Mouse (Mus musculus) neural tube, embryonic 11.5 days (tissue): ENCODE results near the gene Pdia2. TPM values are rescaled to one million over a fixed set of nuclear protein-coding genes. Genes with fewer than 3 reads are reported as not detected.

ENCODE experiments used
- ATAC-seq: fragments of 200-750 bp; cut with Nextera tagmentation; 2 replicates; pipeline ENCODE4 v1.8.0; 2017; ENCODE audit warnings: moderate number of reproducible peaks, mild to moderate bottlenecking, moderate TSS enrichment, moderate library complexity; ENCODE audit not compliant: insufficient read depth, low FRiP score, low TSS enrichment
- DNase-seq: peaks from one replicate; pipeline ENCODE4 v3.0.0-alpha.2; 2015; ENCODE audit warnings: low spot score
- H3K27ac ChIP-seq: fragments of 300-500 bp; sonication (generic); 2 replicates; pipeline ENCODE4 v1.5.1; 2014; ENCODE audit warnings: low read depth, mild to moderate bottlenecking, low read length
- H3K27me3 ChIP-seq: fragments of 300-500 bp; sonication (generic); 2 replicates; pipeline ENCODE4 v1.6.1; 2014; ENCODE audit warnings: mild to moderate bottlenecking, low read length, mixed read lengths; ENCODE audit not compliant: control insufficient read depth, insufficient read depth
- H3K36me3 ChIP-seq: fragments of 300-500 bp; sonication (generic); 2 replicates; pipeline ENCODE4 v1.6.1; 2014; ENCODE audit warnings: mild to moderate bottlenecking, low read length, moderate library complexity, mixed read lengths; ENCODE audit not compliant: control insufficient read depth, insufficient read depth
- H3K4me1 ChIP-seq: fragments of 300-500 bp; sonication (generic); 2 replicates; pipeline ENCODE4 v1.6.1; 2014; ENCODE audit warnings: low read length, mixed read lengths; ENCODE audit not compliant: control insufficient read depth, insufficient read depth
- H3K4me2 ChIP-seq: fragments of 300-500 bp; sonication (generic); 2 replicates; pipeline ENCODE4 v1.6.1; 2014; ENCODE audit warnings: low read depth, mild to moderate bottlenecking, moderate library complexity
- H3K4me3 ChIP-seq: fragments of 300-500 bp; sonication (generic); 2 replicates; pipeline ENCODE4 v1.5.1; 2014; ENCODE audit warnings: low read depth, low read length
- H3K9ac ChIP-seq: fragments of 300-500 bp; sonication (generic); 2 replicates; pipeline ENCODE4 v1.6.1; 2014; ENCODE audit warnings: mild to moderate bottlenecking, low read length
- H3K9me3 ChIP-seq: fragments of 300-500 bp; sonication (generic); 2 replicates; pipeline ENCODE4 v1.6.1; 2016; ENCODE audit warnings: low read length; ENCODE audit not compliant: control insufficient read depth
- WGBS: fragments of 180-500 bp; shearing (Covaris S2); extraction: QIAGEN DNeasy Blood & Tissue Kit; methylation state at CpG from one replicate; pipeline ENCODE4 v1.1.7; 2014; 5-methylcytosine and 5-hydroxymethylcytosine counted together
- polyA plus RNA-seq: library from polyadenylated mRNA; unstranded; fragments of >200 nt; fragmentation: Nextera tagmentation; extraction: Ambion mirVana; gene quantifications from 2 replicates; pipeline ENCODE4 v1.2.1, GENCODE M21; 2014

Pdia2 gene
- polyA plus RNA-seq: 0.27 and 1.0 TPM in 2 replicates

GRCm38 (mm10) chr17:26198892-26199291, at the start of gene Pdia2:
TSS of gene Pdia2 (minus strand) at chr17:26199087.
- H3K36me3 ChIP-seq: peaks cover 13% of the 10 kb centered on the region
- no peak within 1 kb of the TSS for H3K4me2 ChIP-seq
- peaks cover 43% of the 10 kb centered on the region for H3K27me3 ChIP-seq
- H3K4me1 ChIP-seq: 0 out of 2 replicates have a peak, but pooled peaks cover 3% of the 10 kb centered on the region
- DNase-seq (no peak), ATAC-seq (no peak)
- no peak within 1 kb of the TSS for H3K4me3 ChIP-seq
- H3K27ac ChIP-seq: no peak within 1 kb of the TSS
- H3K9ac ChIP-seq: no peak within 1 kb of the TSS
- WGBS: 77% methylated on average over 4 of the region's 4 CpGs
- no peaks in the 10 kb centered on the region for H3K9me3 ChIP-seq

- H3K9ac ChIP-seq: peak within 1 kb of the TSS; percentile 70
- 14% methylated on average over 18 of the region's 33 CpGs for WGBS
- H3K4me1 ChIP-seq: no peaks in the 10 kb centered on the region
- peak; percentile 96 for ATAC-seq
- peak within 1 kb of the TSS; percentile 70 for H3K4me3 ChIP-seq
- no peaks in the 10 kb centered on the region for H3K9me3 ChIP-seq
- no peaks in the 10 kb centered on the region for H3K27me3 ChIP-seq
- peak within 1 kb of the TSS; percentile 45 for H3K27ac ChIP-seq
- no peaks in the 10 kb centered on the region for H3K36me3 ChIP-seq
- DNase-seq: peak; percentile 95
- peak within 1 kb of the TSS; percentile 87 for H3K4me2 ChIP-seq
These were observed 45.4 kb upstream of the Pdia2 start, which contains the start of gene Fam234a for GRCm38 (mm10) chr17:26244101-26244841. TSS of gene Fam234a (minus strand) at chr17:26244242.

GRCm38 (mm10) chr17:26243471-26244100, 44.7 kb upstream of the Pdia2 start:
- WGBS: under 1% methylated on average over 32 of the region's 32 CpGs
- Histone ChIP-seq H3K4me1 (no peaks in the 10 kb centered on the region), H3K9ac (peak overlapping the region; percentile 70), H3K9me3 (no peaks in the 10 kb centered on the region), H3K4me3 (peak overlapping the region; percentile 70), H3K36me3 (no peaks in the 10 kb centered on the region), H3K27ac (peak overlapping the region; percentile 15; the same call in 1 of the 2 replicates), H3K27me3 (no peaks in the 10 kb centered on the region), H3K4me2 (peak overlapping the region; percentile 87)
- DNase-seq (no peak), ATAC-seq (peak; percentile 20; the same call in 1 of the 2 replicates)

- WGBS: 89% methylated on average over 6 of the region's 6 CpGs
- Histone ChIP-seq H3K27me3 (no peaks in the 10 kb centered on the region), H3K4me3 (no peak overlapping the region), H3K36me3 (no peaks in the 10 kb centered on the region), H3K27ac (no peak overlapping the region), H3K4me2 (no peak overlapping the region), H3K9ac (no peak overlapping the region), H3K4me1 (peaks cover 2% of the 10 kb centered on the region; the same call in 1 of the 2 replicates), H3K9me3 (no peaks in the 10 kb centered on the region)
- DNase-seq: no peak
- ATAC-seq: no peak
These were observed 42.1 kb upstream of the Pdia2 start for GRCm38 (mm10) chr17:26240990-26241389.

GRCm38 (mm10) chr17:26240120-26240790, 41.4 kb upstream of the Pdia2 start:
- Histone ChIP-seq H3K36me3 (no peaks in the 10 kb centered on the region), H3K9me3 (no peaks in the 10 kb centered on the region), H3K27ac (no peak overlapping the region), H3K4me1 (peaks cover 2% of the 10 kb centered on the region; the same call in 1 of the 2 replicates), H3K4me3 (no peak overlapping the region), H3K9ac (no peak overlapping the region), H3K27me3 (no peaks in the 10 kb centered on the region), H3K4me2 (no peak overlapping the region)
- ATAC-seq (no peak), DNase-seq (no peak)
- WGBS: 90% methylated on average over 6 of the region's 6 CpGs

- no peak overlapping the region for H3K27ac ChIP-seq
These were observed 40.7 kb upstream of the Pdia2 start for GRCm38 (mm10) chr17:26239551-26239950.

GRCm38 (mm10) chr17:26237667-26238066, 38.8 kb upstream of the Pdia2 start:
- Histone ChIP-seq H3K36me3 (no peaks in the 10 kb centered on the region), H3K4me2 (no peak overlapping the region), H3K27me3 (no peaks in the 10 kb centered on the region), H3K4me3 (no peak overlapping the region), H3K9ac (no peak overlapping the region), H3K4me1 (peaks cover 5% of the 10 kb centered on the region; the same call in 1 of the 2 replicates), H3K9me3 (no peaks in the 10 kb centered on the region), H3K27ac (no peak overlapping the region)
- DNase-seq (no peak), ATAC-seq (no peak)
- WGBS: 88% methylated on average over 10 of the region's 10 CpGs

More at GRCm38 (mm10) chr17:26239551-26239950, 40.7 kb upstream of the Pdia2 start:
- Histone ChIP-seq H3K9me3 (no peaks in the 10 kb centered on the region), H3K36me3 (no peaks in the 10 kb centered on the region), H3K27me3 (no peaks in the 10 kb centered on the region), H3K4me2 (no peak overlapping the region), H3K4me1 (peaks cover 5% of the 10 kb centered on the region; the same call in 1 of the 2 replicates), H3K9ac (no peak overlapping the region), H3K4me3 (no peak overlapping the region)
- 85% methylated on average over 2 of the region's 2 CpGs for WGBS
- ATAC-seq (no peak), DNase-seq (no peak)

GRCm38 (mm10) chr17:26235077-26235815, 36.4 kb upstream of the Pdia2 start:
- Histone ChIP-seq H3K9ac (no peak overlapping the region), H3K27ac (0 out of 2 replicates have a peak overlapping the region, but pooled peaks have one; percentile 10), H3K4me3 (no peak overlapping the region), H3K36me3 (no peaks in the 10 kb centered on the region), H3K9me3 (no peaks in the 10 kb centered on the region), H3K4me1 (peaks cover 5% of the 10 kb centered on the region; the same call in 1 of the 2 replicates), H3K27me3 (no peaks in the 10 kb centered on the region), H3K4me2 (no peak overlapping the region)
- ATAC-seq: no peak
- 61% methylated on average over 13 of the region's 13 CpGs for WGBS
- no peak for DNase-seq
